Mouse (Mus musculus) myocyte (in vitro differentiated cells): ENCODE data around the gene Phldb3.

Source experiments
- CEBPB ChIP-seq: IDR thresholded peaks from 2 replicates; pipeline ENCODE4 v1.6.1; 2011; ENCODE audit warnings: mild to moderate bottlenecking, moderate library complexity; ENCODE audit not compliant: poor library complexity, insufficient read depth, severe bottlenecking
- E2F4 ChIP-seq: IDR thresholded peaks from one replicate; pipeline ENCODE4 v1.6.1; 2011; ENCODE audit warnings: mild to moderate bottlenecking, control low read depth, moderate library complexity; ENCODE audit not compliant: insufficient read depth
- MAX ChIP-seq: IDR thresholded peaks from one replicate; pipeline ENCODE4 v1.6.1; 2011; ENCODE audit warnings: low read depth, mild to moderate bottlenecking, control low read depth
- MYOD1 ChIP-seq, 3 experiments: IDR thresholded peaks; one replicate each; pipeline ENCODE4 v1.6.1; 2011; ENCODE audit warnings: control low read depth in 2 of 3, low read depth in 2 of 3, mild to moderate bottlenecking in 2 of 3, moderate library complexity in 1 of 3; ENCODE audit not compliant: insufficient read length in 2 of 3, control insufficient read depth in 1 of 3
- POLR2A ChIP-seq: IDR thresholded peaks from one replicate; pipeline ENCODE4 v1.6.1; 2011; ENCODE audit warnings: low read depth, mild to moderate bottlenecking, control low read depth, moderate library complexity; ENCODE audit not compliant: insufficient read length
- POLR2AphosphoS2 ChIP-seq: IDR thresholded peaks from one replicate; pipeline ENCODE4 v1.6.1; 2011; ENCODE audit warnings: low read depth, control low read depth; ENCODE audit not compliant: insufficient read length
- REST ChIP-seq: IDR thresholded peaks from one replicate; pipeline ENCODE4 v1.6.1; 2011; ENCODE audit warnings: mild to moderate bottlenecking, control low read depth, moderate library complexity; ENCODE audit not compliant: insufficient read depth, insufficient read length
- SRF ChIP-seq: IDR thresholded peaks from one replicate; pipeline ENCODE4 v1.6.1; 2011; ENCODE audit warnings: low read depth; ENCODE audit not compliant: control insufficient read depth, insufficient read length
- TCF12 ChIP-seq: IDR thresholded peaks from one replicate; pipeline ENCODE4 v1.6.1; 2011; ENCODE audit warnings: mild to moderate bottlenecking, control low read depth; ENCODE audit not compliant: poor library complexity, insufficient read depth, severe bottlenecking
- TCF3 ChIP-seq: IDR thresholded peaks from one replicate; pipeline ENCODE4 v1.6.1; 2011; ENCODE audit warnings: low read depth, control low read depth; ENCODE audit not compliant: insufficient read length
- USF1 ChIP-seq: IDR thresholded peaks from one replicate; pipeline ENCODE4 v1.6.1; 2011; ENCODE audit warnings: low read depth, mild to moderate bottlenecking, control low read depth, moderate library complexity

GRCm38 (mm10) chr7:24587330-24588105, 23.0 kb upstream of the Phldb3 start, which contains the start of the genes Ethe1 and Zfp575:
- TF ChIP-seq POLR2A (no peak), TCF12 (no peak), CEBPB (no peak), POLR2AphosphoS2 (no peak), REST (no peak), E2F4 (no peak), MAX (no peak), MYOD1 (IDR thresholded peaks at IDR 0.05; ENCODE audit: control insufficient read depth in 1 of 3, insufficient read length in 2 of 3, low read depth in 2 of 3) (no peak), TCF3 (no peak), USF1 (no peak), SRF (no peak)
